Mouse (Mus musculus): ENCODE data around the gene Spop.
A peak's percentile ranks its signal among the peaks of the same experiment; 100 is the strongest.

Gene Spop

GRCm38 (mm10) chr11:95413641-95414535 is at the start of gene Spop:
TSS of gene Spop (plus strand) at chr11:95414080.
- peak; percentile 89 for DNase-seq (ENCODE audit: low read depth, low spot score)

DNA sequence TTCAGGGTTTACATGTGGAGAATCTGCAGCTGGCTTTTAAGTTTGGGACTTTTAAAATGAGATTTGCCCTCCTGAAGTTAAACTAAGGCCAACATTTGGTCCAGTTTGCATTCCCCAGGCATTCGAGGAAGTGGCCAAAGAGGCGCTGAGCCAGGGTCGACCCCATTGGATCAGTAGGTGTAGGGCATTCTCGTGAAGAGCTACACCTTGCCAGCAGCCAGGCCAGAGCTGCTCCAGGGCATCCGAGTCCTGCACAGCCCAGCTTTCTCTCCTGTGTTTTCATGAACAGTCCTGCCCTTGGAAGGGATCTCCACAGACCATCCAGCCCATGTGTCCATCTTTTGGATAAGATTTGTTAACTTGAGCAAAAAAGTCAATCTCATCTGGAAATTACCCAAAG is 49.5 kb upstream of the Spop start:
- DNase-seq (ENCODE audit: low read depth, low spot score), result no peak

DNA sequence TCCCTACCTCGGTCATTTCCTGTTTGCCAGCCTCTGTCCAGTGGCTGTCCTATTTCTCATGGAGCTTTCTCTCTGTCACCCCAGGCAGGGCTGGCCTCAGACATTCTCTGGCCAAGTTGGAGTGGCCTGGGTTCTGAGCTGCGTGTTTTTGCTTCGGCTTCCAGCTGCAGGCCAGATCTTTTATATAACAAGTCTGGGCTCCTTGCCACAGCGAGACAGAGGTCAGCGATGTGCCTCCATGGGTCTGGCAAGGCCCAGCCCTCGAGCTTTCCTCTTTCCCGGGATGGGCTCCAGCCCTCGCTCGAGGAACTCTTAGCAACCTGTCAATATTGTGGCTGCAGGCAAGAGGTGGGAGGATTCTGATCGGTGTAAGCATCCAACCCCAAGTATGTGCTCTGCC is 48.3 kb upstream of the Spop start:
- no peak for DNase-seq (ENCODE audit: low read depth, low spot score)

GRCm38 (mm10) chr11:95366280-95366897 is 47.5 kb upstream of the Spop start:
- no peak for DNase-seq (ENCODE audit: low read depth, low spot score)

GRCm38 (mm10) chr11:95367011-95367735 is 46.7 kb upstream of the Spop start:
- DNase-seq (ENCODE audit: low read depth, low spot score), result no peak

DNA sequence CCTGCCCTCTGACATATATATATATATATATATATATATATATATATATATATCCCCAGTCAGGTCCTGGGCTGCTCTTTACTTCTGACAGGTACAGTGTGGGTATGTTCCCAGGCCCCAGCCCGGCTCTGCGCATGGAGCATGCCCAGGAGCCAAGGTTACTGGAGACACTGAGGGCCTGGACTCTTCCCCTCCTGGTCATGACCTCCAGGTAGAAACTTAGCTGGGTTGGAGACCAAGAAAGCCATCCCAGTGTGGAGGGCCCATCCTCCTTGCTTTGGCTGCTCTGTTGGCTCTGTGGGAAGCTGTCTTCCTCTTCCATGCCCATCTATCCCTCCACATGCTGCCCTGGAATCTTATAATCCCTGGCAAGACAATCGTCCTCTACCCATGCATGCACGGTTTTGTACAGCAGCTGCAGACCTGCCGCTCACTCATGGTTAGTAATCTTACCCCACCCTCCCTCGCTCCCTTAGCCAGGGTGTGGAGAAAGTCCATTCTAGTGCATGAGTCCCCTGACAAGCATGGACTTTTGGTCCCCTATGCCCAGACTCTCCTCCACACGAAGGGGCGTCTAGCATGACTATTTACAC is 45.6 kb upstream of the Spop start:
- DNase-seq (ENCODE audit: low read depth, low spot score), result no peak

GRCm38 (mm10) chr11:95368871-95369270 is 45.0 kb upstream of the Spop start:
- no peak for DNase-seq (ENCODE audit: low read depth, low spot score)

DNA sequence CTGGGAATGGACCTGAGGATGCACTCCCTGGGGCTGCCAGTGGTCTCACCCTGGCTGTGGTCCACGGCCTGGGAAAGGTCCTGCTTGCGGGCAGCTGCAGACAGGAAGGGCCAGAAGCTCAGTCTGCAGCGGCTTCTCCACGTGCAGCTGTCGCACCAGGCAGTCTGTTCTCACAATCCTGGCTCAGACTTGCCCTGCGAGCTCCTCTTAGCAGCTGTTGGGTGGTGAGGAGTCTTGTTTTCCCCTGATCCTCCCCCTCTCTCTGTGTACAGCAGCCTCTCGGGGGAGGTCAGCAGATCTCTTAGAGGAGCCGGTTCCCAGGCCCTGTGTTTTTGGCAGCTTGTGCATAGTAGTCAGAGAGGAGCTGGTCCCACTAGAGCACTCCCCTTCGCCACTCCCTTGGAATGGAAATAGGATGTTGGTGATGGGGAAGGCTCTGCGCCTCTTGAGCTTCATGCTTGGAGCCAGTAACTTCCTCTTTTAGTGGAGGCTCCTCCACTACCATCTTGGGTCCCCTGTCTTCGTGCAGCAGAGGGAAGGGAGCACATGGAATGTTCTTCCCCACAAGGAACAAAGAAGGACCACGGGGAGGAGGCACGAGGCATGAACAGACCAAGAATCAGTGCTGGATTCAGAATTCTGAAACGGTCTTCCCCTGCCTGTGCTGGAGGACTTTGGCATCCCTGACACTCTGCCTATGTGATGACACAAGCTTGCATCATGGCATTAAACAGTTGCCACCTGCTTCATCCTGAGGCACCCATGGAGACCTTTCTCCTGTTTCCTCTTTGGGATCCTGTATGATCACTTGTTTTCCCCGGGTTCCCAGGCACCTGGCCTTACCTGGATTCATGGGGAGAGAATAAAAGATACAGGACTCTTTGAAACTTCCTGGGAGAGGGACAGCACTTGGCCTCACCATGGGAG is 43.7 kb upstream of the Spop start:
- no peak for DNase-seq (ENCODE audit: low read depth, low spot score)

DNA sequence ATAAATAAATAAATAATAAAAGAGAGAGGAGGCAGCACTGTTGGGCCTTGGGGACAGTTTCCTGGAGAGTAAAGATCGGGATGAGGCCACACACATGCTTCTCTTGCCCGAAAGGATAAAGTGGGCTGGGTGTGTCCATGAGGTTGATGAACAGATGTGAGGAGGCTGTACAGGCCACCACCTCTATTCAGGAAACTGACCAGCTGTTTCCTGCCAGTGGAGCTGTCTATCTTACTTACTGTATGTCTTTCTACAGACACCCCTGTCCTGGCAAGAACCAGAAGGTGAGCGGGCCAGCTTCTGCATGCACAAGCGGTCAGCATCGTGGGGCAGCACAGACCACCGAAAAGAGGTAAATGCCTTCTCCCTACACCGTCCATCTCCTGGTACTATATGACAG is 42.7 kb upstream of the Spop start:
- no peak for DNase-seq (ENCODE audit: low read depth, low spot score)

DNA sequence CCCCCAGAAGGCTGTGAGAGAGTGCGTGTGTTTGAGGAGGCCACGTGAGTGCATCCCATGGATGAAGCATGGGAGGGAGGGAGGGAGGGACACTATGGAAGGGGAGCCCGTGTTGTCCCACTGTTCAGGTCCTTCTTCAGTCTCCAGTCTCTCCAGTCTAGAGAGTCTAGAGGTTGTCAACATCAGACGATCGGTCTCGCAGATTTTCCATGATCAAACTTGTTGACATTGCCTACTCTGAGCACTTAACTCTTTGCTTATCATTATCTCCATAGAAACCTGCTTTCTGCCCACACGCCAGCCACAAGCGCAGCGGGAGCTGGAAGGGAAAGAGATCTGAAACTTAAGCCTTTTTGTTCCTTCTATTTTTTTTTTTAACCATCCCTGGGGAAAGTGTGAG is 35.0 kb upstream of the Spop start:
- no peak for DNase-seq (ENCODE audit: low read depth, low spot score)

GRCm38 (mm10) chr11:95379552-95379951 is 34.3 kb upstream of the Spop start:
- DNase-seq (ENCODE audit: low read depth, low spot score), result no peak

- no peak for DNase-seq (ENCODE audit: low read depth, low spot score)
Measured at GRCm38 (mm10) chr11:95380711-95381110, 33.2 kb upstream of the Spop start.

GRCm38 (mm10) chr11:95381146-95381545 is 32.7 kb upstream of the Spop start:
- DNase-seq (ENCODE audit: low read depth, low spot score), result no peak

GRCm38 (mm10) chr11:95383331-95383986 is 30.4 kb upstream of the Spop start:
- DNase-seq (ENCODE audit: low read depth, low spot score), result no peak

DNA sequence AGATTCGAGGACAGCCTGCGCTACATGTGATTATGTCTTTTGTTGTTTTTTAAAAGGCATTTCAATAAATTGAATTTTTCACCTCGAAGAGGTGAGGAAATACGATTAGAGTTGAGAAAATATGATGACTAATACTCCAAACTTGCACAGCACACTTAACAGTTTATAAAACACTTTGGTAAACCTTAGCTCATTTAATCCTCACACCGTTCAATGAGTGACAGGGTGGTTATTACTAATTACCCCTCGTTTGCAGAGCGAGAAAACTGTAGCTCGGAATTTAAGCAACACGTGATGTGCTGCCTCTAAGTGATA is 29.9 kb upstream of the Spop start:
- no peak for DNase-seq (ENCODE audit: low read depth, low spot score)

DNA sequence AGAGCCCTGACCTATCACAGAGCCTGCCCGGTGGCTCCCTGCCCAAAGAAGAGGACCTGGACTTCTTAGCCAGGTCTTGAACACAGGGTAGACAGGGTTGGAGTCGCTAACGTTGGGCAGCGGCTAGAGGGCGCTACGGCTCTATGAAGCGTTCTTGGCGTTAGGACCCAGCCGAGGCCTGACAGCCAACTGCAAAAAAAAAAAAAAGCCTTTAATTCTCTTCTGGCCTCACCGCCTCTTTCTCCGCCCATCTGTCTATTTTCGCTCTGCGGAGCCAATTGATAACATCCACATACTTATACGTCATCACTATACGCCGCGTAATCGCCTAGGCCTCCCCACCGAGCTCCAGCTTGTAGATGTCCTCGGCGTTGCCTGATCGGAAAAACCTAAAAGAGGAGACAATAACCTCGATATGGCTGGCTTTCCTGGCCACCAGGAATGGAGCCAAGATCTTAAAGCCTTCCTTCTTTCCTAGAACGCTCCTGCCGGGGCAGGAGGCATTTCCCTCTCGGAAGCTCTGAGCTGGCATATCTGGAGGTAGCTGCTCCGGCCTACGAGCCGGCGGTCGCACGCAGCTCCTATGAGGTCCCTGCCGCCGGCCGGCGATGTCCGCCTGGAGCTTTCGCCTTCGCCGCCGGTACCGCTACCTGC is 29.4 kb upstream of the Spop start, which contains the start of gene Slc35b1:
TSS of gene Slc35b1 (plus strand) at position 374 of the 654 bp plus-strand sequence.
- peak; percentile 100 for DNase-seq (ENCODE audit: low read depth, low spot score)

GRCm38 (mm10) chr11:95384973-95385320 is 28.9 kb upstream of the Spop start:
- no peak for DNase-seq (ENCODE audit: low read depth, low spot score)

DNA sequence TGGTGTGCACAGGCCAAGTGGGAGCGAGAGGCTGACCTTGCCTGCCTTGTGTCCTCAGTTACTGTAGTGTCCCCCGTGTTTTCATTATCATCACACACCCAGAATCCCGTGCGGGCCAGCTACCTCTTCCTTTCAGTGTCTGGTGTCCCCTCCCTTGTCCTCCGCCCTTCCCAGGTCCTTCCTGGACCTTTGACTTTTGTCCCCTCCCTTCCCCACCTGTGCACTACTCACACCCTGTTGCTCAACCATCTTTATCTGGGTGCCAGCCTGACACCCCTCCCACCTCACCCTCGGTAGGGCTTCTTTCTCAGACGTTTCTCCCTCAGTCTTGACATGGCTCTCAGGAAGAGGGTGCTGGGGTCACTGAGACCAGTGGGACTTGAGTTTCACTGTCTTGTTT is 26.5 kb upstream of the Spop start:
- DNase-seq (ENCODE audit: low read depth, low spot score), result no peak

GRCm38 (mm10) chr11:95389006-95389405 is 24.9 kb upstream of the Spop start:
- DNase-seq (ENCODE audit: low read depth, low spot score), result no peak

DNA sequence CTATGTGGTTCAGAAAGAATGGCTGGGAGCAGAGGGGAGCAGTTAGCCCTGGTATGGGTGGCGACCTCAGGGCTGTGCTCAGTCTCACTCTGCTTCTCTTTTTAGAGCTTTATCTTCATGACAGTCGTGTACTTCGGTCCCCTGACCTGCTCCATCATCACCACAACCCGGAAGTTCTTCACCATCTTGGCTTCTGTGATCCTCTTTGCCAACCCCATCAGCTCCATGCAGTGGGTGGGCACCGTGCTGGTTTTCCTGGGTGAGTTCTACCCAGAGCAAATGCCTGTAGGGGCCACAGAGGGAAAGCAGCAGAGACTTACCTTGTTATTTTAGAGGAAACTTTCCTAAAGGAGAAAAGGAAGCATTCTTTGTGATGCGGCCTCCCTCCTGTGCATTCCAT is 23.5 kb upstream of the Spop start:
- DNase-seq (ENCODE audit: low read depth, low spot score), result no peak

Data from retina, adult 2 months (tissue).